Mouse (Mus musculus) midbrain, postnatal 0 days (tissue): ENCODE data around the gene Elof1. TPM values are rescaled to one million over a fixed set of nuclear protein-coding genes. Genes with fewer than 3 reads are reported as not detected.

Source experiments
- ATAC-seq: fragments of 200-750 bp; cut with Nextera tagmentation; 2 replicates; pipeline ENCODE4 v1.8.0; 2017; ENCODE audit warnings: moderate number of reproducible peaks, mild to moderate bottlenecking, moderate TSS enrichment, moderate library complexity; ENCODE audit not compliant: low FRiP score
- DNase-seq: peaks from one replicate; pipeline ENCODE4 v3.0.0-alpha.2; 2015; ENCODE audit warnings: low spot score
- H3K27ac ChIP-seq: fragments of 300-500 bp; sonication (generic); 2 replicates; pipeline ENCODE4 v1.5.1; 2014; ENCODE audit warnings: low read depth, mild to moderate bottlenecking, low read length, mixed read lengths
- H3K27me3 ChIP-seq: fragments of 300-500 bp; sonication (generic); 2 replicates; pipeline ENCODE4 v1.6.1; 2014; ENCODE audit warnings: low read length, control low read depth, mixed read lengths; ENCODE audit not compliant: insufficient read depth
- H3K36me3 ChIP-seq: fragments of 300-500 bp; sonication (generic); 2 replicates; pipeline ENCODE4 v1.6.1; 2014; ENCODE audit warnings: low read length, control low read depth, mixed read lengths; ENCODE audit not compliant: insufficient read depth
- H3K4me1 ChIP-seq: fragments of 300-500 bp; sonication (generic); 2 replicates; pipeline ENCODE4 v1.6.1; 2014; ENCODE audit warnings: mild to moderate bottlenecking, control low read depth, antibody characterized with exemption, low read length, mixed read lengths; ENCODE audit not compliant: insufficient read depth
- H3K4me2 ChIP-seq: fragments of 300-500 bp; sonication (generic); 2 replicates; pipeline ENCODE4 v1.6.1; 2014; ENCODE audit warnings: low read depth, mild to moderate bottlenecking, low read length, mixed read lengths; ENCODE audit not compliant: poor library complexity, severe bottlenecking
- H3K4me3 ChIP-seq: fragments of 300-500 bp; sonication (generic); 2 replicates; pipeline ENCODE4 v1.5.1; 2014; ENCODE audit warnings: low read depth, mild to moderate bottlenecking, low read length, moderate library complexity
- H3K9ac ChIP-seq: fragments of 300-500 bp; sonication (generic); replicated peaks from 2 replicates; pipeline ENCODE4 v1.6.1; 2014; ENCODE audit warnings: mild to moderate bottlenecking, low read length, moderate library complexity, mixed read lengths; ENCODE audit not compliant: poor library complexity, severe bottlenecking
- H3K9me3 ChIP-seq: fragments of 300-500 bp; sonication (generic); 2 replicates; pipeline ENCODE4 v1.6.1; 2016; ENCODE audit warnings: low read length, control low read depth
- CTCF ChIP-seq: IDR thresholded peaks from 2 replicates; pipeline ENCODE4 v1.5.1; 2016; ENCODE audit warnings: antibody characterized with exemption, mild to moderate bottlenecking
- whole genome bisulfite sequencing: fragments of 180-500 bp; shearing (Covaris S2); extraction: QIAGEN DNeasy Blood & Tissue Kit; methylation state at CpG from one replicate; pipeline ENCODE4 v1.1.7; 2014; 5-methylcytosine and 5-hydroxymethylcytosine counted together
- microRNA-seq: library from miRNA; unstranded; fragments of <30 nt; microRNA quantifications from one replicate; pipeline ENCODE4, GENCODE M21; 2016; ENCODE audit warnings: borderline number of aligned reads
- polyA plus RNA-seq: library from polyadenylated mRNA; unstranded; fragments of >200 nt; fragmentation: Nextera tagmentation; extraction: Ambion mirVana; gene quantifications from 2 replicates; pipeline ENCODE4 v1.2.1, GENCODE M21; 2015
- total RNA-seq: library from RNA; depleted of rRNA; stranded (reverse); fragments of >200 nt; gene quantifications from 2 replicates; pipeline ENCODE4 v1.2.3, GENCODE M21; 2014; rRNA removed

The Elof1 gene
- total and polyA plus RNA-seq, 2 experiments from 2014 or later, result 129 to 161 TPM

DNA sequence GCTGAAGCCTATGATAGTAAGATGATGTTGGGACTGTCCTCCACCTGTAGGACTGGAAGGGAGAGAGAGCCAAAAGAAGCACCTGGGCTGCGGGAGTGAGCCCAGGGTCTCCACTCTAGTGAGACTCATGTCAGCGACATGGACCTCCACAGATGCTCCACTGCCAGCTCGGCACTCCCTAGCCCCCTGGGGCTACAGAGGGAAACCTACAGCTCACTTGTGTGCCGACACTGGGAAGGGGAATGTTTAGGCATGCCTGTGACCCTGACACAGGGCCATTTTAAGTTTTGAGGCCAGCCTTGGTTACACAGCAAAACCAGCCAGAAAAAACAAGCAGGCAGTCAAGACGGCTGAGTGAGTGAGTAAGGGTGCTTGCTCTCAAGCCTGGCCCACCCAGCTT lies 49.8 kb downstream of the Elof1 start:
- H3K4me1 ChIP-seq, result peaks cover 6% of the 10 kb centered on the region; the same call in 1 of the 2 replicates
- H3K9ac ChIP-seq, result no peak overlapping the region
- ATAC-seq (no peak), DNase-seq (no peak)
- H3K4me3 ChIP-seq, result no peak overlapping the region
- no peak overlapping the region for H3K27ac ChIP-seq
- no peak overlapping the region for H3K4me2 ChIP-seq
- no peaks in the 10 kb centered on the region for H3K27me3 ChIP-seq
- 86% methylated on average over 5 of the region's 5 CpGs for WGBS
- peaks cover 28% of the 10 kb centered on the region for H3K36me3 ChIP-seq
- no peaks in the 10 kb centered on the region for H3K9me3 ChIP-seq
- no peak for TF ChIP-seq CTCF

DNA sequence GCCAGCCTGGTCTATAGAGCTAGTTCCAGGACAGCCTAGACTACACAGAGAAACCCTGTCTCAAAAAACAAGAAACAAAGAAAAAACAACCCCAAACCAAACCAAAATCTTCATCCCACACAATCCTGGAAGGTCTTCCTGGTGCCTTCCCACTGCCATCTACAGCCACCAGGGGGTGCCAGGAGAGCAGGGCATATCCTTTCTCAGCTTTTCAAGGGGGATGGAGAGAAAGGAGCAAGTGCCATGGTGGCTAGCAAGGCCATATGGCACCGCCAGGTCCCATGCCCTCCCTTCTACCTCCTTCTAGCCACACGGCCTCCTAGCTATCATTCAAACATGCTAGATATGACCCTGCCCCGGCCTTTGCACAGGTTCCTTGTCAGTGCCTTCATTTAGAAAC lies 50.5 kb downstream of the Elof1 start:
- Histone ChIP-seq H3K4me1 (peaks cover 6% of the 10 kb centered on the region; the same call in 1 of the 2 replicates), H3K9me3 (no peaks in the 10 kb centered on the region), H3K27me3 (no peaks in the 10 kb centered on the region), H3K9ac (no peak overlapping the region), H3K4me3 (no peak overlapping the region), H3K27ac (no peak overlapping the region), H3K36me3 (peaks cover 32% of the 10 kb centered on the region), H3K4me2 (no peak overlapping the region)
- ATAC-seq (no peak), DNase-seq (peak; percentile 14)
- TF ChIP-seq CTCF, result peak; percentile 75
- WGBS, result 85% methylated on average over 3 of the region's 3 CpGs

DNA sequence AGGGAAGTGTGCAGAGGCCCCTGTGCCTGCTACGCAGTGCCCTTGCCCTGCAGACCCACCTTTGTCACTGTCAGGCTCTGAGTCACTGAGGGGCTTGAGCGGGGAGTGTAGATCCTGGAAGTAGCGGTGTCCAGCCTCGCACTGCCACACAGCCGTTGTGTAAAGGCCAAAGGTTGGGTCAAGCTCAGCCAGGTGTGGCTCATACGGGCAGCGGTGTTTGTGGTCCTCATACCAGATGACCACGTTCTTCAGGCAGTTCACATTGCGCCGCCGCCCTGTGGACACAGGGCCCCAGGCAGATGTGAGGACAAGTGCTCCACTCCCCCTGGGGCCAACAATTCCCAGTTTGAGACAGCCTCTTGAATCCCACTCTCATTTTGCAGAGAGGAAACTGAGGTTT lies 51.3 kb downstream of the Elof1 start:
- Histone ChIP-seq H3K36me3 (peaks cover 38% of the 10 kb centered on the region), H3K9me3 (no peaks in the 10 kb centered on the region), H3K27me3 (no peaks in the 10 kb centered on the region), H3K27ac (no peak overlapping the region), H3K4me2 (no peak overlapping the region), H3K9ac (no peak overlapping the region), H3K4me1 (peaks cover 6% of the 10 kb centered on the region; the same call in 1 of the 2 replicates), H3K4me3 (no peak overlapping the region)
- TF ChIP-seq CTCF, result no peak
- ATAC-seq (no peak), DNase-seq (no peak)
- 94% methylated on average over 11 of the region's 11 CpGs for WGBS

DNA sequence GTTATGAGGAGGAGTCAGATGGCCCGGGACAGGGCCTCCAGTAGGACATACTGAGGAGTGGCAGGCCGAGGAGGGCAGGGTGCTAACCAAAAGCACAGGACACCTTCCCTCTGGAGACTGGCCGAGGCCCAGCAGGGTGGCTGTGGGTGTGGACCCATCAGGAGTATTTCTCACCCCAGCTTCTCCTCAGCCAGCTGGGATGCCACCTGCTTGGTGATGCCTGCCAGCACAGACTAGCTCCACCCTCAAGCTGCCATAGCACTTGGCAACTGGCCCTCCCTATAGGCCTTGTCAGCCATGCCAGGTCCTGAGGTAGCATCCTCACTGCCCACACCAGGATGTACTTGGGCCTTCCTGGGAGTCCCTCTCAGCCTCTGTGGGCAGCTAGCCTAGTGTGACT lies 52.6 kb downstream of the Elof1 start:
- Histone ChIP-seq H3K27me3 (no peaks in the 10 kb centered on the region), H3K9me3 (no peaks in the 10 kb centered on the region), H3K4me2 (no peak overlapping the region), H3K4me1 (no peaks in the 10 kb centered on the region), H3K4me3 (no peak overlapping the region), H3K36me3 (peaks cover 42% of the 10 kb centered on the region), H3K27ac (no peak overlapping the region), H3K9ac (no peak overlapping the region)
- DNase-seq (no peak), ATAC-seq (no peak)
- 91% methylated on average over 3 of the region's 3 CpGs for WGBS
- TF ChIP-seq CTCF, result no peak

Small RNAs within 50 kb of the gene (microRNA-seq; reads per million reads assigned to microRNA genes)
- gene Mir7084, result not detected

Other genes starting within 250 kb of the Elof1 start
- gene Rab3d, start 199.0 kb downstream of the Elof1 start, total RNA-seq, result 15.9 and 26.0 TPM in 2 replicates
- 17.4 and 18.1 TPM in 2 replicates for gene Rab3d, start 199.0 kb downstream of the Elof1 start, polyA plus RNA-seq
- 6.6 and 12.2 TPM in 2 replicates for gene Ccdc159, start 189.7 kb downstream of the Elof1 start, total RNA-seq
- 4.7 and 5.2 TPM in 2 replicates for gene Ccdc159, start 189.7 kb downstream of the Elof1 start, polyA plus RNA-seq
- 32.1 and 50.9 TPM in 2 replicates for gene Tmem205, start 189.6 kb downstream of the Elof1 start, total RNA-seq
- gene Tmem205, start 189.6 kb downstream of the Elof1 start, polyA plus RNA-seq, result 44.2 and 50.1 TPM in 2 replicates
- gene Plppr2, start 180.1 kb downstream of the Elof1 start, total RNA-seq, result 129 and 165 TPM in 2 replicates
- 129 and 136 TPM in 2 replicates for gene Plppr2, start 180.1 kb downstream of the Elof1 start, polyA plus RNA-seq
- 33.7 and 38.6 TPM in 2 replicates for gene Swsap1, start 161.4 kb downstream of the Elof1 start, total RNA-seq
- 7.1 and 8.0 TPM in 2 replicates for gene Swsap1, start 161.4 kb downstream of the Elof1 start, polyA plus RNA-seq
- 2.7 TPM in 1 of 2 replicates, not detected in the other for gene Epor, start 153.7 kb downstream of the Elof1 start, total RNA-seq
- 1.7 and 1.9 TPM in 2 replicates for gene Epor, start 153.7 kb downstream of the Elof1 start, polyA plus RNA-seq
- gene Rgl3, start 127.7 kb downstream of the Elof1 start, total RNA-seq, result 0.76 and 2.8 TPM in 2 replicates
- gene Rgl3, start 127.7 kb downstream of the Elof1 start, polyA plus RNA-seq, result 0.85 and 1.1 TPM in 2 replicates
- gene Ccdc151, start 114.5 kb downstream of the Elof1 start, total RNA-seq, result 4.3 and 5.8 TPM in 2 replicates
- 5.0 and 5.1 TPM in 2 replicates for gene Ccdc151, start 114.5 kb downstream of the Elof1 start, polyA plus RNA-seq
- 71.9 and 85.8 TPM in 2 replicates for gene Prkcsh, start 114.4 kb downstream of the Elof1 start, total RNA-seq
- 62.8 and 64.9 TPM in 2 replicates for gene Prkcsh, start 114.4 kb downstream of the Elof1 start, polyA plus RNA-seq
- gene Elavl3, start 65.1 kb downstream of the Elof1 start, total RNA-seq, result 215 and 239 TPM in 2 replicates
- 75.2 and 78.7 TPM in 2 replicates for gene Elavl3, start 65.1 kb downstream of the Elof1 start, polyA plus RNA-seq
- gene Gm49318, start 45.9 kb downstream of the Elof1 start, total RNA-seq, result 4.1 TPM in 1 of 2 replicates, not detected in the other
- 0.25 and 0.36 TPM in 2 replicates for gene Gm49318, start 45.9 kb downstream of the Elof1 start, polyA plus RNA-seq
- 30.0 and 33.1 TPM in 2 replicates for gene Zfp653, start 45.8 kb downstream of the Elof1 start, total RNA-seq
- 14.2 and 15.1 TPM in 2 replicates for gene Zfp653, start 45.8 kb downstream of the Elof1 start, polyA plus RNA-seq
- gene Ecsit, start 31.7 kb downstream of the Elof1 start, total RNA-seq, result 49.6 and 56.3 TPM in 2 replicates
- gene Ecsit, start 31.7 kb downstream of the Elof1 start, polyA plus RNA-seq, result 55.0 and 57.2 TPM in 2 replicates
- 1.2 and 1.3 TPM in 2 replicates for gene Cnn1, start 18.0 kb downstream of the Elof1 start, total RNA-seq
- gene Cnn1, start 18.0 kb downstream of the Elof1 start, polyA plus RNA-seq, result 0.77 and 0.92 TPM in 2 replicates
- 1.0 and 2.9 TPM in 2 replicates for gene Acp5, start 18.5 kb upstream of the Elof1 start, total RNA-seq
- gene Acp5, start 18.5 kb upstream of the Elof1 start, polyA plus RNA-seq, result 0.47 and 0.79 TPM in 2 replicates
- 27.0 and 40.8 TPM in 2 replicates for gene Pigyl, start 39.7 kb upstream of the Elof1 start, total RNA-seq
- gene Pigyl, start 39.7 kb upstream of the Elof1 start, polyA plus RNA-seq, result 120 and 122 TPM in 2 replicates
- 0.22 and 2.0 TPM in 2 replicates for gene Zfp872, start 70.9 kb upstream of the Elof1 start, total RNA-seq
- 0.29 and 0.31 TPM in 2 replicates for gene Zfp872, start 70.9 kb upstream of the Elof1 start, polyA plus RNA-seq
- gene Zfp809, start 108.5 kb upstream of the Elof1 start, total RNA-seq, result 8.2 and 10.2 TPM in 2 replicates
- gene Zfp809, start 108.5 kb upstream of the Elof1 start, polyA plus RNA-seq, result 5.8 and 6.3 TPM in 2 replicates
- gene Zfp599, start 142.7 kb upstream of the Elof1 start, total RNA-seq, result 4.7 and 5.1 TPM in 2 replicates
- 7.2 and 7.8 TPM in 2 replicates for gene Zfp599, start 142.7 kb upstream of the Elof1 start, polyA plus RNA-seq
- 31.1 and 37.8 TPM in 2 replicates for gene Zfp810, start 190.5 kb upstream of the Elof1 start, total RNA-seq
- gene Zfp810, start 190.5 kb upstream of the Elof1 start, polyA plus RNA-seq, result 24.9 and 27.5 TPM in 2 replicates